Mouse (Mus musculus) intestine, postnatal 0 days (tissue): ENCODE measurements at regions not wholly inside any gene's neighbourhood (a gene's known extent, or its start where the extent isn't known, plus 50 kb on each side); places are given as distances from the start of the nearest gene placed in this dataset.

ENCODE experiments used
- ATAC-seq: fragments of 200-750 bp; cut with Nextera tagmentation; 2 replicates; pipeline ENCODE4 v1.8.0; 2017; ENCODE audit warnings: mild to moderate bottlenecking, moderate TSS enrichment, moderate library complexity
- H3K27ac ChIP-seq: fragments of 300-500 bp; sonication (generic); 2 replicates; pipeline ENCODE4 v1.5.1; 2014; ENCODE audit warnings: mild to moderate bottlenecking, low read depth, low read length, moderate library complexity
- H3K27me3 ChIP-seq: fragments of 300-500 bp; sonication (generic); replicated peaks from 2 replicates; pipeline ENCODE4 v1.6.1; 2014; ENCODE audit warnings: low read length, mixed read lengths; ENCODE audit not compliant: control insufficient read depth, insufficient read depth
- H3K36me3 ChIP-seq: fragments of 300-500 bp; sonication (generic); 2 replicates; pipeline ENCODE4 v1.6.1; 2014; ENCODE audit warnings: mild to moderate bottlenecking, moderate library complexity; ENCODE audit not compliant: control insufficient read depth, insufficient read depth
- H3K4me1 ChIP-seq: fragments of 300-500 bp; sonication (generic); replicated peaks from 2 replicates; pipeline ENCODE4 v1.6.1; 2014; ENCODE audit warnings: antibody characterized with exemption, low read length, mixed read lengths; ENCODE audit not compliant: control insufficient read depth, insufficient read depth
- H3K4me2 ChIP-seq: fragments of 300-500 bp; sonication (generic); replicated peaks from 2 replicates; pipeline ENCODE4 v1.6.1; 2014; ENCODE audit warnings: low read depth, mild to moderate bottlenecking, moderate library complexity
- H3K4me3 ChIP-seq: fragments of 300-500 bp; sonication (generic); 2 replicates; pipeline ENCODE4 v1.5.1; 2014; ENCODE audit warnings: low read depth, low read length
- H3K9ac ChIP-seq: fragments of 300-500 bp; sonication (generic); 2 replicates; pipeline ENCODE4 v1.6.1; 2014; ENCODE audit warnings: mild to moderate bottlenecking, low read depth, low read length
- H3K9me3 ChIP-seq: fragments of 300-500 bp; sonication (generic); 2 replicates; pipeline ENCODE4 v1.6.1; 2016; ENCODE audit warnings: mixed run types; ENCODE audit not compliant: control insufficient read depth
- CTCF ChIP-seq: sonication (generic); IDR thresholded peaks from 2 replicates; pipeline ENCODE4 v1.5.1; 2016; ENCODE audit warnings: low read depth, mild to moderate bottlenecking, control low read depth, antibody characterized with exemption, moderate library complexity
- WGBS: fragments of 180-500 bp; shearing (Covaris S2); extraction: QIAGEN DNeasy Blood & Tissue Kit; methylation state at CpG from one replicate; pipeline ENCODE4 v1.1.7; 2014; 5-methylcytosine and 5-hydroxymethylcytosine counted together

DNA sequence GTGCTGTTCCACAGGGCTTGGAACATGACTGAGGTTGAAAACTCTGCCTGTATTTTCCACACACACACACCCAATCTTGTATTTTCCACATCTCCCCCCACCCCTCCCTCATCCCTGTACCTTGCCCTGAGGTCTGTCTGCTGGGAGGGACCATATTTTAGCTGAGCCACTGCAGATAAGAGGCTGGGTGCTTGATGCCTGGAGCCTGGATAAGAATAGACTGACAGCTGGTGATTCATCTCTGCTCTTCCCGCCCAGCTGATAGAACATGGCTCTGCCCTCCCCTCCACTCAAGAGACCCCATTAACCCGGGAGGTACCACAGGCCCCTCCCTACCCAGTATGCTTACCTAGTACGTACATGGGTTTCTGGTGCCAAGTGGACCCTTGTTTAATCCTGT, 132.3 kb downstream of the Tbx5 start:
- Histone ChIP-seq H3K4me2 (no peak overlapping the region), H3K36me3 (no peaks in the 10 kb centered on the region), H3K9me3 (no peaks in the 10 kb centered on the region), H3K4me1 (no peaks in the 10 kb centered on the region), H3K9ac (no peak overlapping the region), H3K27ac (no peak overlapping the region), H3K4me3 (no peak overlapping the region), H3K27me3 (no peaks in the 10 kb centered on the region)
- no peak for ATAC-seq
- no peak for TF ChIP-seq CTCF
- 32% methylated on average over 3 of the region's 3 CpGs for WGBS

- Histone ChIP-seq H3K9ac (no peak overlapping the region), H3K4me3 (no peak overlapping the region), H3K4me1 (no peaks in the 10 kb centered on the region), H3K4me2 (no peak overlapping the region), H3K27me3 (no peaks in the 10 kb centered on the region), H3K36me3 (no peaks in the 10 kb centered on the region), H3K27ac (no peak overlapping the region), H3K9me3 (no peaks in the 10 kb centered on the region)
- no peak for TF ChIP-seq CTCF
- 95% methylated on average over 16 of the region's 16 CpGs for WGBS
- ATAC-seq = no peak
These were observed 138.8 kb downstream of the Tbx5 start for GRCm38 (mm10) chr5:119971286-119971685.

GRCm38 (mm10) chr5:119972802-119973437, 140.5 kb downstream of the Tbx5 start:
- no peak for ATAC-seq
- no peak overlapping the region for H3K9ac ChIP-seq

DNA sequence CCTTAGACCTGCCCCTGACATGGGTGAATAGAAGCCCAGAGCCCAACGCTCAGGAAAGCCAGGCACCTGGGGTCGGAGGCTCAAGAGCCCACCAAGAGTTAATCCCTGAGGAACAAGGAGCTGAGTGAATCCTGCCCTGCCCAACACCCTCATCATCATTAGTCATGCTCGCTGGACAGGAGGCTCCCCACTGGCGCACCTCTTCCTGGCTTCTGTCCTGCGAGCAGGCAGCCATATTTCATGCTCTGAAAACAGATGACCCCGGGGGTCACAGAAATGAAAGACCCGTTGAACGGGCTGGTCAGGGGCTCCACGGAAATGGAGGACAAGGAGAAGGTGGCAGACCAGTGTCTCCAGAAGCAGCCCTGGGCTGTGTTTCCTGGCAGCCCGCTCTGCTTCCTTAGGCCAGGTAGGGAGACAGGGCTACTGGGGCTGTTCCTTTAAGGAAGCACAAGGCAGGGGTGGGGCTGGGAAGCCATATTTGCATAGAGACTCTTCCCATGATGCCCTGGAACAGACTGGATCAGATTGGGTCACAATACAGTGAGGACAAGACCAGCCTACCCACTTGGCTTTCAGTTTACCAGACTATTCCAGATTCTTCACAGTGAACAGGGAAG, 138.1 kb upstream of the Rbm19 start:
- 28% methylated on average over 10 of the region's 10 CpGs for whole genome bisulfite sequencing
- Histone ChIP-seq H3K4me3 (no peak overlapping the region), H3K9me3 (no peaks in the 10 kb centered on the region), H3K4me2 (no peak overlapping the region), H3K27me3 (no peaks in the 10 kb centered on the region), H3K36me3 (no peaks in the 10 kb centered on the region), H3K27ac (no peak overlapping the region), H3K9ac (no peak overlapping the region), H3K4me1 (no peaks in the 10 kb centered on the region)
- no peak for TF ChIP-seq CTCF
- no peak for ATAC-seq

More at GRCm38 (mm10) chr5:119972802-119973437, 140.5 kb downstream of the Tbx5 start:
- no peaks in the 10 kb centered on the region for H3K9me3 ChIP-seq
- TF ChIP-seq CTCF = no peak
- no peaks in the 10 kb centered on the region for H3K36me3 ChIP-seq
- no peak overlapping the region for H3K4me2 ChIP-seq
- no peak overlapping the region for H3K4me3 ChIP-seq
- no peaks in the 10 kb centered on the region for H3K27me3 ChIP-seq
- H3K4me1 ChIP-seq = no peaks in the 10 kb centered on the region
- H3K27ac ChIP-seq = no peak overlapping the region
- 27% methylated on average over 24 of the region's 24 CpGs for WGBS

- no peak for TF ChIP-seq CTCF
- WGBS = 43% methylated on average over 18 of the region's 18 CpGs
- Histone ChIP-seq H3K27ac (no peak overlapping the region), H3K4me1 (no peaks in the 10 kb centered on the region), H3K36me3 (no peaks in the 10 kb centered on the region), H3K4me3 (no peak overlapping the region), H3K9me3 (no peaks in the 10 kb centered on the region), H3K9ac (no peak overlapping the region), H3K4me2 (no peak overlapping the region), H3K27me3 (no peaks in the 10 kb centered on the region)
- no peak for ATAC-seq
These were observed 135.0 kb upstream of the Rbm19 start for GRCm38 (mm10) chr5:119981111-119981807.

DNA sequence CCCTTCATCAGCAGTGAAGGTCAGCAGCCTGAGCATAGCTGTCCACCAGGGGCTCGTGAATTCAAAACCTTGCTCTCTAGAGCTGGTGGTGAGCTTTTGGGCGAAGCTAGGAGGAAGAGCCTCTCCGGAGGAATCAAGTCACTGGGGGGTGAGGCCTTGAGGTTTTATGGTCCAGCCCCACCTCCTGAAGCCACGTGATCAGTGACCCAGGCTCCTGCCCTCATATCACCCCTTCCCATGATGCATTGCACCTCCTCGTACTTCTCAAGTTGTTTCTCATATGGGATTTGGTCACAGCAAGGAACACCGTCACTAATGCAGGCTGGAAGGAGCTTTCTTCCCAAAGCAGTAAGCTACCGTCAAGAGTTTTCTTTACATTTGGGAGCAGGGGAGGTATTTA, 132.1 kb upstream of the Rbm19 start:
- no peak overlapping the region for H3K4me2 ChIP-seq
- H3K27ac ChIP-seq = no peak overlapping the region
- WGBS = 58% methylated on average over 7 of the region's 7 CpGs
- no peaks in the 10 kb centered on the region for H3K4me1 ChIP-seq
- no peak overlapping the region for H3K4me3 ChIP-seq
- no peak for TF ChIP-seq CTCF
- H3K9ac ChIP-seq = no peak overlapping the region
- no peaks in the 10 kb centered on the region for H3K27me3 ChIP-seq
- no peaks in the 10 kb centered on the region for H3K9me3 ChIP-seq
- no peaks in the 10 kb centered on the region for H3K36me3 ChIP-seq
- ATAC-seq = no peak
